Mouse (Mus musculus): Measurements from ENCODE around the gene Mmp9. TPM values are rescaled to one million over a fixed set of nuclear protein-coding genes. Genes with fewer than 3 reads are reported as not detected.

Gene Mmp9
- polyA plus RNA-seq, 1 experiment from 2014 or later: 1.4 TPM

DNA sequence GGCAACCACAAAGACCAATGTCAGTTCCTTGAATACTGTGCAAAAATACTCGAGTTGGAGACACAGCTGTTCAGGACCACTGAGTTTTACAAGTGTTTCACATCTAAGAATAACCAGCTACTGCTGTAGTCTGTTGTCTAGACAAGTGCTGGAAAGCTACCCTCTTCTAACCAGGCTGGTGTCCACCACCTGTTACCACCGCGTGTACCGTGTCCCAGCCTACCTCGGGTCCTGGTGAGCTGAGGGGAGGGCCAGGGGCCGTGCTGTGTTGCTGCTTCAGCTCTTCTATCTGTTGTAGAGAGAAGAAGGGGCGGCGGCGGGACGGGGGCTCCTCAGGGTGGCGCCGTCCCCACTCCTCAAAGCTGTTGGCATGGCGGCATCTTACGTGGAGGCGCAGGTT lies 41.5 kb upstream of the Mmp9 start:
- H3K4me3 ChIP-seq (ENCODE audit: low read length): no peak overlapping the region
- H3K9me3 ChIP-seq (ENCODE audit: control insufficient read depth, low read length): no peaks in the 10 kb centered on the region
- no peaks in the 10 kb centered on the region for H3K4me1 ChIP-seq (ENCODE audit: control insufficient read depth, insufficient read depth, low read length)
- 95% methylated on average over 15 of the region's 15 CpGs for WGBS
- no peak overlapping the region for H3K9ac ChIP-seq (ENCODE audit: low read depth, low read length)
- H3K4me2 ChIP-seq (replicated peaks; ENCODE audit: low read depth, low read length): no peak overlapping the region
- H3K27ac ChIP-seq (ENCODE audit: low read depth, low read length): no peak overlapping the region
- no peak for ATAC-seq (ENCODE audit: low FRiP score, low TSS enrichment)
- peaks cover 93% of the 10 kb centered on the region for H3K36me3 ChIP-seq (ENCODE audit: control insufficient read depth, insufficient read depth, low read length)
- no peaks in the 10 kb centered on the region for H3K27me3 ChIP-seq (ENCODE audit: control insufficient read depth, insufficient read depth, low read length)

GRCm38 (mm10) chr2:164899723-164900459 lies 40.7 kb upstream of the Mmp9 start:
- no peaks in the 10 kb centered on the region for H3K9me3 ChIP-seq (ENCODE audit: control insufficient read depth, low read length)
- WGBS: 96% methylated on average over 16 of the region's 16 CpGs
- H3K4me3 ChIP-seq (ENCODE audit: low read length): no peak overlapping the region
- ATAC-seq (ENCODE audit: low FRiP score, low TSS enrichment): no peak
- no peaks in the 10 kb centered on the region for H3K27me3 ChIP-seq (ENCODE audit: control insufficient read depth, insufficient read depth, low read length)
- H3K4me2 ChIP-seq (replicated peaks; ENCODE audit: low read depth, low read length): no peak overlapping the region
- H3K27ac ChIP-seq (ENCODE audit: low read depth, low read length): no peak overlapping the region
- peaks cover 93% of the 10 kb centered on the region for H3K36me3 ChIP-seq (ENCODE audit: control insufficient read depth, insufficient read depth, low read length)
- H3K4me1 ChIP-seq (ENCODE audit: control insufficient read depth, insufficient read depth, low read length): no peaks in the 10 kb centered on the region
- no peak overlapping the region for H3K9ac ChIP-seq (ENCODE audit: low read depth, low read length)

GRCm38 (mm10) chr2:164901380-164901779 lies 39.2 kb upstream of the Mmp9 start:
- no peak overlapping the region for H3K9ac ChIP-seq (ENCODE audit: low read depth, low read length)
- peaks cover 93% of the 10 kb centered on the region for H3K36me3 ChIP-seq (ENCODE audit: control insufficient read depth, insufficient read depth, low read length)
- no peak overlapping the region for H3K27ac ChIP-seq (ENCODE audit: low read depth, low read length)
- no peaks in the 10 kb centered on the region for H3K4me1 ChIP-seq (ENCODE audit: control insufficient read depth, insufficient read depth, low read length)
- ATAC-seq (ENCODE audit: low FRiP score, low TSS enrichment): no peak
- 89% methylated on average over 13 of the region's 13 CpGs for WGBS
- H3K4me2 ChIP-seq (replicated peaks; ENCODE audit: low read depth, low read length): no peak overlapping the region
- no peak overlapping the region for H3K4me3 ChIP-seq (ENCODE audit: low read length)
- H3K9me3 ChIP-seq (ENCODE audit: control insufficient read depth, low read length): peaks cover 5% of the 10 kb centered on the region
- no peaks in the 10 kb centered on the region for H3K27me3 ChIP-seq (ENCODE audit: control insufficient read depth, insufficient read depth, low read length)

DNA sequence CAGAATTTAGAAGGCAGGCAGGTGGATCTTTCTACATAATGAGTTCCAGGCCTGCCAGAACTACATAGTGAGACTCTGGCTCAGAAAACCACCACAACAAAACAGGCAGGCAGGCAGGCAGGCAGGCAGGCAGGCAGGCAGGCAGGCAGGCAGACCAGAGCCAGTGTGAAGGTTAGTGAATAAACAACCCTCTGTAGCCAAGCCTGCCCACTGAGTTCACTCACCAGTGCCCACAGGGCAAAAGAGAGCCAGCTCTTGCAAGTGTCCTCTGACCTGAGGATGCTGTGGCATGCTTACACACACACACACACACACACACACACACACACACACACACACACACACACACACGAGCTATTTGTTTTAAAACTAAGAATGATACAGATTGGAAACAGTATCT lies 37.1 kb upstream of the Mmp9 start:
- no peak overlapping the region for H3K27ac ChIP-seq (ENCODE audit: low read depth, low read length)
- H3K9ac ChIP-seq (ENCODE audit: low read depth, low read length): no peak overlapping the region
- H3K4me1 ChIP-seq (ENCODE audit: control insufficient read depth, insufficient read depth, low read length): no peaks in the 10 kb centered on the region
- no peaks in the 10 kb centered on the region for H3K27me3 ChIP-seq (ENCODE audit: control insufficient read depth, insufficient read depth, low read length)
- H3K36me3 ChIP-seq (ENCODE audit: control insufficient read depth, insufficient read depth, low read length): peaks cover 94% of the 10 kb centered on the region
- 71% methylated on average over 1 of the region's 1 CpGs for WGBS
- H3K4me3 ChIP-seq (ENCODE audit: low read length): no peak overlapping the region
- ATAC-seq (ENCODE audit: low FRiP score, low TSS enrichment): no peak
- H3K9me3 ChIP-seq (ENCODE audit: control insufficient read depth, low read length): peaks cover 6% of the 10 kb centered on the region
- no peak overlapping the region for H3K4me2 ChIP-seq (replicated peaks; ENCODE audit: low read depth, low read length)

DNA sequence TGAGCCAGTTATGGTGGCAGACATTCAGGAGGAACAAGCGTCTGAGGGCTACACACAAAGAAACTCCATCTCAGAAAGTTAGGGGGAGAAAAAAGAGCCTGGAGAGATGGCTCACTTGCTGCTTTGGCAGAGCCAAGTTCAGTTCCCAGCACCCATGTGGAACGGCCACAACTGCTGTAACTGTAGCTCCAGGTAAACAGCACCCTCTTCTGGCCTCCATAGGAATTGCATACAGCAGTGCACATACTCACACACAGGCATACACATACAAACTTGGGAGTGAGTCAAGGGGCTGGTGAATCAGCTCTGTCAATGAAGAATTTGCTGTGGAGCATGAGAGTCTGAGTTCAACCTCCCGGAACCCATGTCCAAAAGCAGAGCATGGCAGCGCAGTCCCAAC lies 34.5 kb upstream of the Mmp9 start:
- Histone ChIP-seq H3K9ac (ENCODE audit: low read depth, low read length) (no peak overlapping the region), H3K9me3 (ENCODE audit: control insufficient read depth, low read length) (peaks cover 6% of the 10 kb centered on the region), H3K4me3 (ENCODE audit: low read length) (no peak overlapping the region), H3K27me3 (ENCODE audit: control insufficient read depth, insufficient read depth, low read length) (no peaks in the 10 kb centered on the region), H3K4me1 (ENCODE audit: control insufficient read depth, insufficient read depth, low read length) (peaks cover 14% of the 10 kb centered on the region), H3K27ac (ENCODE audit: low read depth, low read length) (no peak overlapping the region), H3K36me3 (ENCODE audit: control insufficient read depth, insufficient read depth, low read length) (peaks cover 77% of the 10 kb centered on the region), H3K4me2 (replicated peaks; ENCODE audit: low read depth, low read length) (no peak overlapping the region)
- WGBS: 98% methylated on average over 4 of the region's 4 CpGs
- ATAC-seq (ENCODE audit: low FRiP score, low TSS enrichment): no peak

- Histone ChIP-seq H3K36me3 (ENCODE audit: control insufficient read depth, insufficient read depth, low read length) (peaks cover 63% of the 10 kb centered on the region), H3K4me3 (ENCODE audit: low read length) (no peak overlapping the region), H3K9me3 (ENCODE audit: control insufficient read depth, low read length) (peaks cover 6% of the 10 kb centered on the region), H3K27me3 (ENCODE audit: control insufficient read depth, insufficient read depth, low read length) (no peaks in the 10 kb centered on the region), H3K27ac (ENCODE audit: low read depth, low read length) (no peak overlapping the region), H3K4me2 (replicated peaks; ENCODE audit: low read depth, low read length) (no peak overlapping the region), H3K4me1 (ENCODE audit: control insufficient read depth, insufficient read depth, low read length) (peaks cover 14% of the 10 kb centered on the region), H3K9ac (ENCODE audit: low read depth, low read length) (no peak overlapping the region)
- WGBS: 94% methylated on average over 12 of the region's 12 CpGs
- no peak for ATAC-seq (ENCODE audit: low FRiP score, low TSS enrichment)
Measured at GRCm38 (mm10) chr2:164907511-164907910, 33.1 kb upstream of the Mmp9 start.

DNA sequence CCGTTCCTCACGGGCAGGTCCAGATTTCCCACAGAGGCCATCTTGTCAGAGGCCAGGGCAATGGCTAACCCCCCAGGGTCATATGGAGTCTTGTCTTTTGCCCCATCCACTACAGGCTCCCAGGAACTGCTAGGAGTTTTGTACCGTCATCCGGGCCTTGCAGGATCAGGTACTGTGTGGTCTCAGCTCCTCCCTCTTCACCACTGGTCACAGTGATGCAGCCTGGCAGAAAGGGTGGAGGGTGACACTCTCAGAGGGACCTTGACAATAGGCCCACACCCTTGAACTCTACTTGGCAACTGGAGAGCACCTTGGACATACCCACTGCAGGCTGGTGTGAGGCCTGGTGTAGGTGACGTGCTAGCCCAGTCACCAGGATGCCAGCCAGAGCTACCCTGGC lies 32.6 kb upstream of the Mmp9 start:
- peaks cover 6% of the 10 kb centered on the region for H3K9me3 ChIP-seq (ENCODE audit: control insufficient read depth, low read length)
- H3K4me1 ChIP-seq (ENCODE audit: control insufficient read depth, insufficient read depth, low read length): peaks cover 14% of the 10 kb centered on the region
- H3K36me3 ChIP-seq (ENCODE audit: control insufficient read depth, insufficient read depth, low read length): peaks cover 58% of the 10 kb centered on the region
- H3K27ac ChIP-seq (ENCODE audit: low read depth, low read length): no peak overlapping the region
- WGBS: 100% methylated on average over 5 of the region's 5 CpGs
- no peak for ATAC-seq (ENCODE audit: low FRiP score, low TSS enrichment)
- H3K4me3 ChIP-seq (ENCODE audit: low read length): no peak overlapping the region
- no peak overlapping the region for H3K9ac ChIP-seq (ENCODE audit: low read depth, low read length)
- H3K27me3 ChIP-seq (ENCODE audit: control insufficient read depth, insufficient read depth, low read length): no peaks in the 10 kb centered on the region
- H3K4me2 ChIP-seq (replicated peaks; ENCODE audit: low read depth, low read length): no peak overlapping the region

- Histone ChIP-seq H3K9ac (ENCODE audit: low read depth, low read length) (no peak overlapping the region), H3K36me3 (ENCODE audit: control insufficient read depth, insufficient read depth, low read length) (peaks cover 53% of the 10 kb centered on the region), H3K4me1 (ENCODE audit: control insufficient read depth, insufficient read depth, low read length) (peaks cover 14% of the 10 kb centered on the region), H3K27ac (ENCODE audit: low read depth, low read length) (no peak overlapping the region), H3K4me3 (ENCODE audit: low read length) (0 out of 2 replicates have a peak overlapping the region, but pooled peaks have one; percentile 4), H3K27me3 (ENCODE audit: control insufficient read depth, insufficient read depth, low read length) (no peaks in the 10 kb centered on the region), H3K9me3 (ENCODE audit: control insufficient read depth, low read length) (peaks cover 6% of the 10 kb centered on the region), H3K4me2 (replicated peaks; ENCODE audit: low read depth, low read length) (no peak overlapping the region)
- WGBS: 87% methylated on average over 3 of the region's 3 CpGs
- no peak for ATAC-seq (ENCODE audit: low FRiP score, low TSS enrichment)
Measured at GRCm38 (mm10) chr2:164909100-164909499, 31.5 kb upstream of the Mmp9 start.

DNA sequence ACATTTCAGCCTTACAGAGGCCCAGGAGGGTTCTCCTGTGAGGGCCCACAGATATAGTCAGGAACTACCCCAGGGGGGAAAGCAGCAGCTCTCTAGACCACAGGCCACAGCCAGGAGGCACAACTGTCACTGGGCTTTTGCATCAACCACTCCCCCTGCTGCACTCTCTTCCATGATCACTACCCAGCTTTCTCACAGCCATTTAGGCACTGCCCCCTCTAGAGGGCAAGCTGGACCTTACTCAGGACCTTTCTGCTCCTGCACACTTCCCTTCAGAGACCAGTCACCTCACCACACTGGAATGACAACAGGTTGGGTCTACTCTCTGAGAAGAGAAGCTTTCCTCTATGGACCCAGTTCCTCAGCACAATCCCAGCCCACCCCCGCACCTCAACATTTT lies 31.0 kb upstream of the Mmp9 start:
- H3K9ac ChIP-seq (ENCODE audit: low read depth, low read length): peak overlapping the region; percentile 96; the same call in 1 of the 2 replicates
- WGBS: 84% methylated on average over 1 of the region's 1 CpGs
- peaks cover 14% of the 10 kb centered on the region for H3K4me1 ChIP-seq (ENCODE audit: control insufficient read depth, insufficient read depth, low read length)
- H3K9me3 ChIP-seq (ENCODE audit: control insufficient read depth, low read length): peaks cover 6% of the 10 kb centered on the region
- no peaks in the 10 kb centered on the region for H3K27me3 ChIP-seq (ENCODE audit: control insufficient read depth, insufficient read depth, low read length)
- no peak overlapping the region for H3K27ac ChIP-seq (ENCODE audit: low read depth, low read length)
- ATAC-seq (ENCODE audit: low FRiP score, low TSS enrichment): no peak
- H3K4me3 ChIP-seq (ENCODE audit: low read length): peak overlapping the region; percentile 83
- H3K4me2 ChIP-seq (replicated peaks; ENCODE audit: low read depth, low read length): peak overlapping the region; percentile 81
- peaks cover 49% of the 10 kb centered on the region for H3K36me3 ChIP-seq (ENCODE audit: control insufficient read depth, insufficient read depth, low read length)
